Mouse (Mus musculus): ENCODE measurements around the gene Tmcc2. TPM values are rescaled to one million over a fixed set of nuclear protein-coding genes. Genes with fewer than 3 reads are reported as not detected.
"Not testable (repeated sequence)": the region's sequence is repeated elsewhere in the genome, so short reads cannot be mapped to it uniquely, and the experiment has no call there.

Tmcc2 gene
- total and polyA plus RNA-seq, 3 experiments = 4.1 to 7.2 TPM; not detected in 1

GRCm38 (mm10) chr1:132353389-132353788 lies 37.7 kb downstream of the Tmcc2 start:
- DNase-seq (ENCODE audit: low read depth, low spot score) = no peak
- no peaks in the 10 kb centered on the region for H3K9me3 ChIP-seq (replicated peaks; ENCODE audit: insufficient read depth, low read length)
- no peak overlapping the region for H3K27ac ChIP-seq (ENCODE audit: control insufficient read depth, low read depth, low read length)
- H3K36me3 ChIP-seq (ENCODE audit: control insufficient read depth in 1 of 2, insufficient read depth in 2 of 2, low read length in 2 of 2) = peaks cover 0 to 6% of the 10 kb centered on the region in 2 experiments; a peak in 2 of 4 replicates
- no peaks in the 10 kb centered on the region for H3K27me3 ChIP-seq (ENCODE audit: control insufficient read depth in 1 of 2, insufficient read depth in 2 of 2, low read length in 2 of 2)
- H3K79me2 ChIP-seq (ENCODE audit: control insufficient read depth, insufficient read depth, low read length, poor library complexity) = no peaks in the 10 kb centered on the region
- H3K4me3 ChIP-seq (ENCODE audit: control insufficient read depth in 1 of 2, insufficient read depth in 1 of 2, low read depth in 2 of 2, low read length in 2 of 2) = no peak overlapping the region
- TF ChIP-seq RCOR1 (IDR thresholded peaks at IDR 0.05; ENCODE audit: low read depth, low read length) (no peak), TAL1 (IDR thresholded peaks at IDR 0.05; ENCODE audit: low read length) (no peak)
- no peak overlapping the region for H3K9ac ChIP-seq (ENCODE audit: control insufficient read depth, low read depth, low read length, poor library complexity, severe bottlenecking)
- H3K4me1 ChIP-seq (ENCODE audit: control insufficient read depth in 1 of 2, insufficient read depth in 2 of 2, low read length in 2 of 2) = peaks cover 0 to 3% of the 10 kb centered on the region in 2 experiments; a peak in 1 of 4 replicates

DNA sequence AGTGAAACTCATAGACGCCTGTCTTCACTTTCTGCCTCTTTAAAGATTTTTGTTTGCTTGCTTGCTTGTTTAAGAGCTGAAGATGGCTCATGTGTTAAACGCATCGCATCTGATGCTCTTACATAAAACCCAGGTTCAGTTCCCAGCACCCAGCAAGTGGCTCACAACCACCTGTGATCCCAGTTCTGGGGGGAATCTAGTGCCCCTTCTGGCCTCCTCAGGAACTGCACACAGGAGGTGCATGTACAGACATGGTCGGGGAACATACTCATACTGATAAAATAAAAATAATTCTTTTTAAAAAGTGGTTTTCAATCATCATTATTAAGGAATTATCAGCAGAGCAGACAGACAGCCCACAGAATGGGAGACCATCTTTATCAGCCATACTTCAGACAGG lies 40.0 kb downstream of the Tmcc2 start:
- no peak for DNase-seq (ENCODE audit: low read depth, low spot score)
- H3K4me1 ChIP-seq (ENCODE audit: control insufficient read depth in 1 of 2, insufficient read depth in 2 of 2, low read length in 2 of 2) = 0 out of 4 replicates have a peak, but pooled peaks cover 0 to under 1% of the 10 kb centered on the region in 2 experiments
- H3K4me3 ChIP-seq (ENCODE audit: control insufficient read depth in 1 of 2, insufficient read depth in 1 of 2, low read depth in 2 of 2, low read length in 2 of 2) = no peak overlapping the region
- no peak overlapping the region for H3K9ac ChIP-seq (ENCODE audit: control insufficient read depth, low read depth, low read length, poor library complexity, severe bottlenecking)
- no peaks in the 10 kb centered on the region for H3K27me3 ChIP-seq (ENCODE audit: control insufficient read depth in 1 of 2, insufficient read depth in 2 of 2, low read length in 2 of 2)
- no peaks in the 10 kb centered on the region for H3K79me2 ChIP-seq (ENCODE audit: control insufficient read depth, insufficient read depth, low read length, poor library complexity)
- no peaks in the 10 kb centered on the region for H3K36me3 ChIP-seq (ENCODE audit: control insufficient read depth in 1 of 2, insufficient read depth in 2 of 2, low read length in 2 of 2)
- H3K27ac ChIP-seq (ENCODE audit: control insufficient read depth, low read depth, low read length) = no peak overlapping the region
- no peaks in the 10 kb centered on the region for H3K9me3 ChIP-seq (replicated peaks; ENCODE audit: insufficient read depth, low read length)
- TF ChIP-seq CTCF (IDR thresholded peaks at IDR 0.05 in 2 of 3, conservative IDR thresholded peaks at IDR 0.05 in 1 of 3; ENCODE audit: control insufficient read depth in 1 of 3, insufficient read depth in 1 of 3, low read depth in 2 of 3, low read length in 3 of 3, poor library complexity in 1 of 3, severe bottlenecking in 1 of 3) = peak; percentile 9 to 38 (median 31); a peak in 5 of 6 replicates
- TF ChIP-seq MAZ (IDR thresholded peaks at IDR 0.05; ENCODE audit: low read depth, low read length) = no peak
- TF ChIP-seq SIN3A (IDR thresholded peaks at IDR 0.05; ENCODE audit: low read length) = no peak
- no peak for TF ChIP-seq TCF12 (IDR thresholded peaks at IDR 0.05; ENCODE audit: low read depth, low read length)
- no peak for TF ChIP-seq POLR2AphosphoS5 (IDR thresholded peaks at IDR 0.05; ENCODE audit: borderline replicate concordance, low read depth, low read length)

DNA sequence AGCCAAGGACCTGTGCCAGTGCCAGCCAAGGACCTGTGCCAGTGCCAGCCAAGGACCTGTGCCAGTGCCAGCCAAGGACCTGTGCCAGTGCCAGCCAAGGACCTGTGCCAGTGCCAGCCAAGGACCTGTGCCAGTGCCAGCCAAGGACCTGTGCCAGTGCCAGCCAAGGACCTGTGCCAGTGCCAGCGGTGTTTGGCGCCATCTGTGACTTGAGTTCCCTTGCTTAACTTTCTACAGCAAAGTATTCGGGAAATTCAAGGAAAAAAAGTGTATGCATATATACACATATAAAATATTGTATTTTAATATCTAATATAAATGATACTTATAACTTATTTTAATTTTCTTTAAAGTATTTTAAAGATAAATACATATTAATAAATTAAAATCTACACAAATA lies 41.5 kb downstream of the Tmcc2 start:
- not testable (repeated sequence) for H3K4me1 ChIP-seq (ENCODE audit: control insufficient read depth in 1 of 2, insufficient read depth in 2 of 2, low read length in 2 of 2); H3K79me2 ChIP-seq (ENCODE audit: control insufficient read depth, insufficient read depth, low read length, poor library complexity); H3K27ac ChIP-seq (ENCODE audit: control insufficient read depth, low read depth, low read length); DNase-seq (ENCODE audit: low read depth, low spot score); H3K9ac ChIP-seq (ENCODE audit: control insufficient read depth, low read depth, low read length, poor library complexity, severe bottlenecking); H3K36me3 ChIP-seq (ENCODE audit: control insufficient read depth in 1 of 2, insufficient read depth in 2 of 2, low read length in 2 of 2); H3K27me3 ChIP-seq (ENCODE audit: control insufficient read depth in 1 of 2, insufficient read depth in 2 of 2, low read length in 2 of 2); H3K9me3 ChIP-seq (replicated peaks; ENCODE audit: insufficient read depth, low read length); H3K4me3 ChIP-seq (ENCODE audit: control insufficient read depth in 1 of 2, insufficient read depth in 1 of 2, low read depth in 2 of 2, low read length in 2 of 2)

- not testable (repeated sequence) for H3K9me3 ChIP-seq (replicated peaks; ENCODE audit: insufficient read depth, low read length); H3K36me3 ChIP-seq (ENCODE audit: control insufficient read depth in 1 of 2, insufficient read depth in 2 of 2, low read length in 2 of 2); H3K79me2 ChIP-seq (ENCODE audit: control insufficient read depth, insufficient read depth, low read length, poor library complexity); H3K27ac ChIP-seq (ENCODE audit: control insufficient read depth, low read depth, low read length); DNase-seq (ENCODE audit: low read depth, low spot score); H3K9ac ChIP-seq (ENCODE audit: control insufficient read depth, low read depth, low read length, poor library complexity, severe bottlenecking); H3K4me3 ChIP-seq (ENCODE audit: control insufficient read depth in 1 of 2, insufficient read depth in 1 of 2, low read depth in 2 of 2, low read length in 2 of 2); H3K4me1 ChIP-seq (ENCODE audit: control insufficient read depth in 1 of 2, insufficient read depth in 2 of 2, low read length in 2 of 2); H3K27me3 ChIP-seq (ENCODE audit: control insufficient read depth in 1 of 2, insufficient read depth in 2 of 2, low read length in 2 of 2)
Measured at GRCm38 (mm10) chr1:132349049-132349448, 42.0 kb downstream of the Tmcc2 start.

Measured in MEL (cell line).